Mouse (Mus musculus) neural tube, embryonic 11.5 days (tissue): ENCODE results near the gene Ciao2a. TPM values are rescaled to one million over a fixed set of nuclear protein-coding genes. Genes with fewer than 3 reads are reported as not detected.

Source experiments
- polyA plus RNA-seq: library from polyadenylated mRNA; unstranded; fragments of >200 nt; fragmentation: Nextera tagmentation; extraction: Ambion mirVana; gene quantifications from 2 replicates; pipeline ENCODE4 v1.2.1, GENCODE M21; 2014

Gene Ciao2a
- polyA plus RNA-seq, 1 experiment from 2014 or later, result 126 TPM

Other genes starting within 250 kb of the Ciao2a start
- 203 and 215 TPM in 2 replicates for gene Pclaf, start 236.4 kb upstream of the Ciao2a start, polyA plus RNA-seq
- gene Trip4, start 217.8 kb upstream of the Ciao2a start, polyA plus RNA-seq, result 35.4 and 36.2 TPM in 2 replicates
- gene Csnk1g1, start 217.7 kb upstream of the Ciao2a start, polyA plus RNA-seq, result 20.9 and 22.2 TPM in 2 replicates
- gene Ppib, start 66.4 kb upstream of the Ciao2a start, polyA plus RNA-seq, result 517 and 527 TPM in 2 replicates
- gene Snx22, start 56.9 kb upstream of the Ciao2a start, polyA plus RNA-seq, result 3.4 and 4.9 TPM in 2 replicates
- 127 and 131 TPM in 2 replicates for gene Snx1, start within 50 bp of the Ciao2a start, polyA plus RNA-seq
- 3.1 and 3.4 TPM in 2 replicates for gene Dapk2, start 31.6 kb downstream of the Ciao2a start, polyA plus RNA-seq
- 37.6 and 38.2 TPM in 2 replicates for gene Herc1, start 223.8 kb downstream of the Ciao2a start, polyA plus RNA-seq